Mouse (Mus musculus): ENCODE measurements at regions not wholly inside any gene's neighbourhood (a gene's known extent, or its start where the extent isn't known, plus 50 kb on each side); places are given as distances from the start of the nearest gene placed in this dataset.

DNA sequence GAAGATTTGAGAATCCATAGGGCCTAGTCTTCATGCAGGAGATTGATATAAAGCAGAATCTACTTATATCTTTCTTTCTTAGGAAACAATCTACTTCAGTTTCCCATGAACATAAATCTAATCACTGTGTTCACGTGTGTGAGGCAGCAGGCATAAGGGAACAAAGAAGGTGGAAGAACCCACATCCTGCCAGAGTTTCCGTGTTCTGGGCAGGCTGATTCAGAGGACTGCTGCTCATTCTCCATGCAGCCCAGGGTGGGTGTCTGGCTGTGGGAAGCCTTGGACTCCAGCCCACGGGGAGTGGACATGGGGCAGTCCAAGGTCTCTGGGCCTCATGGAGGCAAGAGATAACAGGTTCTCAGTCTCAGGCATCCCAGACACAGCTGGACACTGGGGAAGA lies 438.3 kb upstream of the B3galt2 start:
- Histone ChIP-seq H3K27me3 (ENCODE audit: insufficient read depth, low read length) (no peaks in the 10 kb centered on the region), H3K4me2 (ENCODE audit: low read depth, low read length, poor library complexity, severe bottlenecking) (no peak overlapping the region), H3K27ac (ENCODE audit: low read depth, low read length) (no peak overlapping the region), H3K4me1 (ENCODE audit: insufficient read depth, low read length) (no peaks in the 10 kb centered on the region), H3K4me3 (ENCODE audit: low read depth, low read length) (no peak overlapping the region), H3K9ac (replicated peaks; ENCODE audit: low read length, poor library complexity, severe bottlenecking) (no peak overlapping the region), H3K36me3 (ENCODE audit: insufficient read depth, low read length) (no peaks in the 10 kb centered on the region), H3K9me3 (ENCODE audit: low read length) (no peaks in the 10 kb centered on the region)
- no peak for DNase-seq (ENCODE audit: low spot score)
- no peak for TF ChIP-seq CTCF (IDR thresholded peaks at IDR 0.05)
- WGBS = 88% methylated on average over 3 of the region's 3 CpGs
- ATAC-seq (ENCODE audit: low FRiP score) = no peak

DNA sequence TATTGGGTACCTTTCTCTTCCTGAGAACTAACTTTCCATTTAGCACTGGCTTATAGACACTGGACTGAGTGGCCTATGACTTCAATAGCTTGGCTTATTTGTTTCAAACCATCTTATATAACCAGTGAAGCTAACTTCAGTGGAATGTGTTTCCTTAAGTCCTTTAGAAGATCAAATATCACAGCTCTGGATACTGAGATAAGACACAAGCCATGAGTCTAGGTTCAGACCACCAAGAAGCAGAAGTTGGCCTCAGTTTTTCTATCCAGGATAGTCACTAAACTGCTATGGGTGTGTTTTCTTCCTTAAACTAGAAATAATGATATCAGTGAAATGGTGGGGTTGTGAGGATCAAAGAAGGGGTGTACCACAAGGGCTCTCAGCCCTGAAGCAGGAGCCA lies 436.4 kb upstream of the B3galt2 start:
- H3K4me3 ChIP-seq (ENCODE audit: low read depth, low read length) = no peak overlapping the region

DNA sequence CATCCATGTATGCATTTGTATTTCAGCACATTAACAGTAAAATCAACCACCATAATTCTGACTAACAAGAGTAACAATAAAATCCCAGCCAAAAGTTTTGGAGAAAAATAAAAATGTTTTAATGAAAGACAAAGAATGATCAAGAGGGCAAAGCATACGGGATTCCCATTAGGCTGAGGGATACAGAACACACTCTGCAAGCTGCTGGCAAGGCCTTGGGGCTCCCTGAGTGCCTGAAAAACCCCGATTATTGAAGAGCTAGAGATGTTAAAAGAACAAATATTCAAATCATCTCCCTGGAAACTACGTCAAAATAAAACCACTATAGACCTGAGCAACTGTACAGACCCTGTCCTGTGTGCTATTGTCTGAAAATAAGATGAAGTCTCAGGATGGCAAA lies 433.5 kb upstream of the B3galt2 start:
- no peak for DNase-seq (ENCODE audit: low spot score)
- Histone ChIP-seq H3K36me3 (ENCODE audit: insufficient read depth, low read length) (no peaks in the 10 kb centered on the region), H3K4me2 (ENCODE audit: low read depth, low read length, poor library complexity, severe bottlenecking) (no peak overlapping the region), H3K9me3 (ENCODE audit: low read length) (no peaks in the 10 kb centered on the region), H3K4me3 (ENCODE audit: low read depth, low read length) (no peak overlapping the region), H3K9ac (replicated peaks; ENCODE audit: low read length, poor library complexity, severe bottlenecking) (no peak overlapping the region), H3K27me3 (ENCODE audit: insufficient read depth, low read length) (no peaks in the 10 kb centered on the region), H3K27ac (ENCODE audit: low read depth, low read length) (no peak overlapping the region), H3K4me1 (ENCODE audit: insufficient read depth, low read length) (no peaks in the 10 kb centered on the region)
- 64% methylated on average over 3 of the region's 3 CpGs for WGBS
- no peak for TF ChIP-seq CTCF (IDR thresholded peaks at IDR 0.05)
- ATAC-seq (ENCODE audit: low FRiP score) = no peak

More for the DNA sequence above, 436.4 kb upstream of the B3galt2 start:
- Histone ChIP-seq H3K27me3 (ENCODE audit: insufficient read depth, low read length) (no peaks in the 10 kb centered on the region), H3K4me1 (ENCODE audit: insufficient read depth, low read length) (no peaks in the 10 kb centered on the region), H3K4me2 (ENCODE audit: low read depth, low read length, poor library complexity, severe bottlenecking) (no peak overlapping the region), H3K9ac (replicated peaks; ENCODE audit: low read length, poor library complexity, severe bottlenecking) (no peak overlapping the region), H3K9me3 (ENCODE audit: low read length) (no peaks in the 10 kb centered on the region), H3K36me3 (ENCODE audit: insufficient read depth, low read length) (no peaks in the 10 kb centered on the region), H3K27ac (ENCODE audit: low read depth, low read length) (no peak overlapping the region)
- no peak for DNase-seq (ENCODE audit: low spot score)
- TF ChIP-seq CTCF (IDR thresholded peaks at IDR 0.05) = no peak
- ATAC-seq (ENCODE audit: low FRiP score) = no peak

DNA sequence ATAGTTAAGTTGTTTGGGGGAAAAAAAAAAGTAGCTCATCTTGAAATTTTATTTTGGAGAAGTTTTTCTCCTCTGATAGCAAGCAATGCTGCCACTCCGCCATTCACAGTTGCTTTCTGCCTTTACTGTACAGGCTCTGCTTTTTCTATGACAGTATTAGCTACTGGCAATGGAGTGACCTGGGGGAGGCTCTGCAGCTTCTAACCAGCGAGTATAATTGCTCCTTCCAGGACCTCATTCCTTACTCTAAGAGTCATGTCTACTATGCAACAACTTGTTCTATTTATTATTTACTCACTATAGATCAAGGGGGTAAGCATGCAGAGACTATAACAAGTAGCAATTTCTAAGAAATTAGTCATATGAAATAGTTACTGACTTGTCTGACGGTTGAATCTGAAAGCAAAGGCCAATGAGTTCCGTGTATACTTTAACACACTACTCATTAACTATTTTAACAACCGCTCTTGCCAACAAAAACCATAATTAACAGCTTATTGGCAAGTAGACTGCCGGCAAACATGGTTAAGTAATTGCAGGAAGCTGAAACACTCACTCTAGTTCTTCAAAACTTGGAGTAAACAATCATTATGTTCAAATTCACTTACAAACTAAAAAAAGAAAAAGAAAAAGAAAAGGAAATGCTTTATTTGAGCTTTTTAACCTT lies 432.9 kb upstream of the B3galt2 start:
- Histone ChIP-seq H3K36me3 (ENCODE audit: insufficient read depth, low read length) (no peaks in the 10 kb centered on the region), H3K9me3 (ENCODE audit: low read length) (no peaks in the 10 kb centered on the region), H3K27ac (ENCODE audit: low read depth, low read length) (no peak overlapping the region), H3K4me1 (ENCODE audit: insufficient read depth, low read length) (no peaks in the 10 kb centered on the region), H3K9ac (replicated peaks; ENCODE audit: low read length, poor library complexity, severe bottlenecking) (no peak overlapping the region), H3K4me2 (ENCODE audit: low read depth, low read length, poor library complexity, severe bottlenecking) (no peak overlapping the region), H3K27me3 (ENCODE audit: insufficient read depth, low read length) (no peaks in the 10 kb centered on the region), H3K4me3 (ENCODE audit: low read depth, low read length) (no peak overlapping the region)
- ATAC-seq (ENCODE audit: low FRiP score) (no peak), DNase-seq (ENCODE audit: low spot score) (no peak)
- WGBS = 91% methylated on average over 6 of the region's 6 CpGs
- TF ChIP-seq CTCF (IDR thresholded peaks at IDR 0.05) = no peak

DNA sequence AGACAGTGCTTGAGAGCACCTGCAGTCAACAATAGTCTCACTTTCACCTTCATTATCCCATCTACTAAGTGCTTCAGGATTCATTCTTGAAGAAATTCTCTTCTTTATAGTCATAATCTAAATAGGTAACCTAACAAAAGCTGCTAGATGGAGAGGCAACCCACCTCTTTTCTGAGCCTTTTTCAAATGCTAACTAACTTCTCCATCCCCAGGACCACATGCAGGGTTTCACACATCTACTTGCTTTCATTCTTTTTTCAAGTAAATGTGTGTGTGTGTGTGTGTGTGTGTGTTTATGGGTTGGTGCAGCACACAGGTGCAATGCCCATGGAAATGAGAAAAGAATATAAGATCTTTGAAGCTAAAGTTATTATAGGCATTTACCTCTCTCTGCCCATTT lies 423.1 kb upstream of the B3galt2 start:
- DNase-seq (ENCODE audit: low spot score) (no peak), ATAC-seq (ENCODE audit: low FRiP score) (no peak)
- H3K27ac ChIP-seq (ENCODE audit: low read depth, low read length) = no peak overlapping the region
- TF ChIP-seq CTCF (IDR thresholded peaks at IDR 0.05) = no peak
- H3K27me3 ChIP-seq (ENCODE audit: insufficient read depth, low read length) = no peaks in the 10 kb centered on the region
- no peak overlapping the region for H3K4me2 ChIP-seq (ENCODE audit: low read depth, low read length, poor library complexity, severe bottlenecking)
- no peaks in the 10 kb centered on the region for H3K9me3 ChIP-seq (ENCODE audit: low read length)
- no peak overlapping the region for H3K4me3 ChIP-seq (ENCODE audit: low read depth, low read length)
- H3K4me1 ChIP-seq (ENCODE audit: insufficient read depth, low read length) = no peaks in the 10 kb centered on the region
- no peaks in the 10 kb centered on the region for H3K36me3 ChIP-seq (ENCODE audit: insufficient read depth, low read length)
- no peak overlapping the region for H3K9ac ChIP-seq (replicated peaks; ENCODE audit: low read length, poor library complexity, severe bottlenecking)

DNA sequence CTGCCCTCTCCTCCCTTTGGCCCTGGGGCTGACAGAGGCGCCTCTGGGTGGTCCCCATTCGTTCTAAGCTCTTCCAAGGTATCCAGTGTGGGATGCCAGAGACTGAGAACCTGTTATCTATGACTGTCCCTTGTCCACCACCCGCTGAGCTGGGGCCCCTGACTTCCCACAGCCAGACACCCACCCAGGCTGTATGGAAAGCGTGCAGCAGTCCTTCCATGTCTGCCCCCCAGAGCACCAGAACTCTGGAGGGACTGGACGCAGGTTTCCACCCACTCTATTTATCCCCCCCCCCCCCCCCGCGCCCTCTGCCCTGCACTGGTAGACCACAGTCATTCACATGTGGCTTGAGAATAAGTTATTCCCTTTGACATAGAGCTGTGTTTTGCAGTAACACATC lies 408.5 kb upstream of the B3galt2 start:
- no peaks in the 10 kb centered on the region for H3K4me1 ChIP-seq (ENCODE audit: insufficient read depth, low read length)
- peak; percentile 23; the same call in 1 of the 2 replicates for ATAC-seq (ENCODE audit: low FRiP score)
- H3K9me3 ChIP-seq (ENCODE audit: low read length) = no peaks in the 10 kb centered on the region
- no peaks in the 10 kb centered on the region for H3K36me3 ChIP-seq (ENCODE audit: insufficient read depth, low read length)
- DNase-seq (ENCODE audit: low spot score) = no peak
- TF ChIP-seq CTCF (IDR thresholded peaks at IDR 0.05) = no peak
- no peak overlapping the region for H3K27ac ChIP-seq (ENCODE audit: low read depth, low read length)
- no peak overlapping the region for H3K4me3 ChIP-seq (ENCODE audit: low read depth, low read length)
- H3K27me3 ChIP-seq (ENCODE audit: insufficient read depth, low read length) = no peaks in the 10 kb centered on the region
- H3K4me2 ChIP-seq (ENCODE audit: low read depth, low read length, poor library complexity, severe bottlenecking) = no peak overlapping the region
- no peak overlapping the region for H3K9ac ChIP-seq (replicated peaks; ENCODE audit: low read length, poor library complexity, severe bottlenecking)
- WGBS = 82% methylated on average over 7 of the region's 7 CpGs
